Mouse (Mus musculus) heart, embryonic 16.5 days (tissue): ENCODE data around the gene Fam133b. TPM values are rescaled to one million over a fixed set of nuclear protein-coding genes. Genes with fewer than 3 reads are reported as not detected.

Experiments used
- ATAC-seq: fragments of 200-750 bp; cut with Nextera tagmentation; replicated peaks from 2 replicates; pipeline ENCODE4 v1.8.0; 2017; ENCODE audit warnings: moderate number of reproducible peaks; ENCODE audit not compliant: insufficient read depth, low FRiP score; ENCODE audit errors: extremely low read depth
- H3K27ac ChIP-seq: fragments of 300-500 bp; sonication (generic); 2 replicates; pipeline ENCODE4 v1.5.1; 2014; ENCODE audit warnings: mild to moderate bottlenecking, low read length, control low read depth, moderate library complexity
- H3K27me3 ChIP-seq: fragments of 300-500 bp; sonication (generic); 2 replicates; pipeline ENCODE4 v1.6.1; 2014; ENCODE audit warnings: low read length, mixed read lengths; ENCODE audit not compliant: control insufficient read depth, insufficient read depth
- H3K36me3 ChIP-seq: fragments of 300-500 bp; sonication (generic); 2 replicates; pipeline ENCODE4 v1.6.1; 2014; ENCODE audit not compliant: control insufficient read depth, insufficient read depth
- H3K4me1 ChIP-seq: fragments of 300-500 bp; sonication (generic); 2 replicates; pipeline ENCODE4 v1.6.1; 2014; ENCODE audit warnings: low read length, mixed read lengths; ENCODE audit not compliant: control insufficient read depth, insufficient read depth
- H3K4me2 ChIP-seq: fragments of 300-500 bp; sonication (generic); 2 replicates; pipeline ENCODE4 v1.6.1; 2014; ENCODE audit warnings: low read depth, mild to moderate bottlenecking, control low read depth, low read length
- H3K4me3 ChIP-seq: fragments of 300-500 bp; sonication (generic); 2 replicates; pipeline ENCODE4 v1.5.1; 2014; ENCODE audit warnings: mild to moderate bottlenecking, control low read depth, low read length
- H3K9ac ChIP-seq: fragments of 300-500 bp; sonication (generic); 2 replicates; pipeline ENCODE4 v1.6.1; 2014; ENCODE audit warnings: low read length, control low read depth
- H3K9me3 ChIP-seq: fragments of 300-500 bp; sonication (generic); replicated peaks from 2 replicates; pipeline ENCODE4 v1.6.1; 2016; ENCODE audit warnings: low read length; ENCODE audit not compliant: control insufficient read depth
- WGBS: fragments of 180-500 bp; shearing (Covaris S2); extraction: QIAGEN DNeasy Blood & Tissue Kit; methylation state at CpG from one replicate; pipeline ENCODE4 v1.1.7; 2014; 5-methylcytosine and 5-hydroxymethylcytosine counted together
- polyA plus RNA-seq: library from polyadenylated mRNA; unstranded; fragments of >200 nt; fragmentation: Nextera tagmentation; extraction: Ambion mirVana; gene quantifications from 2 replicates; pipeline ENCODE4 v1.2.1, GENCODE M21; 2015

The Fam133b gene
- polyA plus RNA-seq, 1 experiment from 2014 or later = 15.2 TPM

DNA sequence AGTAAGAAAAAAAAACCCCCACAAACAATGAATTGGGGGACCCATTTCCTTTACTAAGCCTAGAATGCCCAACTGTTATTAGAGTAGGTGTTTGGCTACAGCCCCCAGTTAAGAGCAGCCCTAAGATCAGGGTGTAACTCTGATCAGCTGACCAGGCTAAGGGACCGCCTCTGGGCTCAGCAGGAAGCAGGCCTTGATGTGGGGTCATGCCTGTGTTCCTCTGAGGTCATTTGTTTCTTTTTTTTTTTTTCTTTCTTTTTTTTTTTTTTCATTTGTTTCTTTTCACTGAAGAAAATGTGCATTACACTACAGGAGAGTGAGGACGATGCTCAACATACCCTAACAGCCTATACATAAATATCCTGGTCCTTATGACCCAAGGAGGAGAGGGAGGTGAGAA is 34.3 kb downstream of the Fam133b start:
- Histone ChIP-seq H3K4me1 (no peaks in the 10 kb centered on the region), H3K27me3 (no peaks in the 10 kb centered on the region), H3K9ac (no peak overlapping the region), H3K4me2 (no peak overlapping the region), H3K4me3 (no peak overlapping the region), H3K9me3 (peaks cover 6% of the 10 kb centered on the region), H3K36me3 (peaks cover 71% of the 10 kb centered on the region), H3K27ac (no peak overlapping the region)
- WGBS = 96% methylated on average over 2 of the region's 2 CpGs
- no peak for ATAC-seq

DNA sequence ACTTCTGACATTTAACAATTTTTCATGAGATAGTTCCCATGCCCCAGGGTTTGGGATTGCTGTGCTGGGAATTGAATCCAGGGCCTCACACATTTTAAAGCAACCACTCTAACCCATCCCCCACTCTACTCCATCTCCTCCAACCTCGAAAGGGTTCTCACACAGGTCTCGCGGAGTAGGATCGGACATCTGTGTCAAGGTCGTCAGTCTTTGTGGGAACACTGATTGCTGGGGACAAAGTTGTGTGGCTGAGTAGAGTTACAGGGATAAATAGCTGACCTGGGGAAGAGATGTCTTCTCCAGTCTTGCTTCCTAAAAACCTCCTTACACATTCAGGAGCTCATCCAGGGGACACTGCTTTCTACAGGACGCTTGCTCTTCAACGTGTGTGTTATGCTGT is 35.4 kb downstream of the Fam133b start:
- Histone ChIP-seq H3K9me3 (peaks cover 6% of the 10 kb centered on the region), H3K27ac (no peak overlapping the region), H3K36me3 (peaks cover 69% of the 10 kb centered on the region), H3K4me1 (no peaks in the 10 kb centered on the region), H3K9ac (no peak overlapping the region), H3K4me3 (no peak overlapping the region), H3K27me3 (no peaks in the 10 kb centered on the region), H3K4me2 (no peak overlapping the region)
- 90% methylated on average over 7 of the region's 7 CpGs for whole genome bisulfite sequencing
- no peak for ATAC-seq

DNA sequence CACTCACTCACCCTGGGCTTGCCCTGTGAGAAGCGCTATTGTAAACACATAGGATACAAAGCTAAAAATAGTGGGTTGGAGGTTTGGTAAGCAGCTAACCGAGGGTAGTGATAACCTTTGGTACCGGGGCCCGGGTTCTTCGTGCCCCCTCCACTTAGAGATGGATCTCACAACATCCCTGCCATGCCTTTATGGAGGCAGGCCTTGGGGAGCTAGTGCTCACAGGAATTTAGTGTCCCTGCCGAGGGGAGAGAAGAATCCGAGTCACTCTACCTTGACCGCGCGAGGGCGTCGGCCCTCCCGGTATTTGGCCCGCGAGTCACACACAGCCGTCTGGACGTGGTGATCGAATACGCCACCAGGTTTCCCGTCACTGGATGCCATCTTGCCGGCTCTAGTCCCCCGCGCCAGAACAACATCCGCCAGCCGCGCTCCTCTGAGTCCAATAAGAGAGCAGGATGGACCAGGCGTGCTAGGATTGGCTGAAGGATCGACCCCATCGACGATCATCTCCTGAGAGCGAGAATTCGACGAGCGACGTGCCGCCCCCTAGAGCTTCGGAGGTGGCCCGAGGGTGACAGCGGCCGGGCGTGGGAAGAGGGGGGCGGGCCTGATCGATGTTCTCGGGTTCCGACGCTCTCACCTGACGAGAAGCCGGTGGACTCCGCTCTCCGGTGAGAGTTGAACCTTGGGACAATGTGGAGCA is 52.2 kb downstream of the Fam133b start, which contains the start of gene Pex1:
TSS of gene Pex1 (plus strand) at position 374 of the 706 bp plus-strand sequence.
- peak within 1 kb of the TSS; percentile 73 for H3K27ac ChIP-seq
- H3K4me1 ChIP-seq = peaks cover 16% of the 10 kb centered on the region
- peak within 1 kb of the TSS; percentile 92 for H3K4me2 ChIP-seq
- ATAC-seq = peak; percentile 98
- peak within 1 kb of the TSS; percentile 98 for H3K4me3 ChIP-seq
- no peaks in the 10 kb centered on the region for H3K27me3 ChIP-seq
- H3K9me3 ChIP-seq = no peaks in the 10 kb centered on the region
- H3K9ac ChIP-seq = peak within 1 kb of the TSS; percentile 81
- H3K36me3 ChIP-seq = peaks cover 6% of the 10 kb centered on the region
- WGBS = under 1% methylated on average over 50 of the region's 50 CpGs

DNA sequence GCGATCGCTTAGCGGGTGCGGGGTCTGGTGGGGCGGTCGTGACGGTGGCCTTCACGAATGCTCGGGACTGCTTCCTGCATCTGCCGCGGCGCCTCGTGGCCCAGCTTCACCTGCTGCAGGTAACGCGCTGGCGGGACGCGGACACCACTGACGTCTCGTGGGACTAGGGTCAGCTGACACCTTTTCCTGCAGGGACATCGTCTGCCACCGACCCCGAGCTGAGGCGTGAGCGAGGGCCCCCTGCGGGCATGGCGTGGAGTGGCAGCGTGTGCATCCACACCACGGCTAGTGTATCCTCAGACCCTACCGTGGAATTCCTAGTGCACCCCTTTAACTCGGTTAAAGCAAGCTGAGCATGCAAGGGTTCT is 52.8 kb downstream of the Fam133b start, which contains the start of gene Rbm48:
TSS of gene Rbm48 (minus strand) at position 187 of the 368 bp plus-strand sequence.
- Histone ChIP-seq H3K27me3 (no peaks in the 10 kb centered on the region), H3K4me3 (peak within 1 kb of the TSS; percentile 98), H3K9me3 (no peaks in the 10 kb centered on the region), H3K9ac (peak within 1 kb of the TSS; percentile 81), H3K36me3 (peaks cover 2% of the 10 kb centered on the region; the same call in 1 of the 2 replicates), H3K27ac (peak within 1 kb of the TSS; percentile 73), H3K4me2 (peak within 1 kb of the TSS; percentile 92), H3K4me1 (peaks cover 16% of the 10 kb centered on the region)
- ATAC-seq = peak; percentile 79
- under 1% methylated on average over 31 of the region's 31 CpGs for WGBS

DNA sequence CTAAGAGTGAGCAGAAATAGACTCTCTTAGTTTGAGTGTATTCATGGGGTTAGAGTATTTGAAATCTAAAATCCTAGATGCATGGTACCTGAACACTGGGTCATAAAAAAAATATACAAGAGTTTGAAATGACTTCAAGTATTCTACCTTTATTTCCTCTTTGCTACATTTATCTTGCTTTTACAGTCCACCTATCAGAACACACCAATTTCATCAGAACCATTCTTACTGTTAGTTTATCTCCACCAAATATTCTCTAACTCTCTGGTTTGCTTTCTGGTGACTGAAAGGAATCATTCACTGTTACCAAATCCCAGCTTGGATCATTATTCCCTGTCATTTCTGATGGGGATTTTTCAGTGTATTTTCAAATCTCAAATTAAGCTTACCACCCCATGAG is 53.5 kb downstream of the Fam133b start:
- Histone ChIP-seq H3K36me3 (no peaks in the 10 kb centered on the region), H3K27ac (no peak overlapping the region), H3K4me3 (peak overlapping the region; percentile 98), H3K4me2 (peak overlapping the region; percentile 92), H3K9me3 (no peaks in the 10 kb centered on the region), H3K4me1 (peaks cover 16% of the 10 kb centered on the region), H3K27me3 (no peaks in the 10 kb centered on the region), H3K9ac (no peak overlapping the region)
- ATAC-seq = no peak

DNA sequence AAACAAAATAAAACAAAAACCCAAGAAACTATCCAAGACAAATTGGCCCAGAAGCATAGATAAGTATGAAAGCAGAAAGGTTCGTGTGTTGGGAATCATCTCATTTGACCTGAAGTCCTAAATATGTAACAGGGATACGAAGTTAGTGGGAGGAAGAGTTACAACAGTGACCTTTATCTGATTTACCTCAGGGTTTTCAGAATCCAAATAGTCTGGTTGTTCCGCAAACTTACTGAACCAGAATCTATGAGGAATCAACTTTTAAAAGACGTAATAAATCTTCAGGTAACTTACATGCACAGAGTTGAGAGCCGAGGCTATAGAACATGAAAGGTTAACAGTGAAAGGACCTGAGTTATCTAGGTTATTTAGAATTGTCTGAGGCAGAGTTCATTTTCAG is 55.1 kb downstream of the Fam133b start:
- no peak for ATAC-seq
- Histone ChIP-seq H3K4me2 (no peak overlapping the region), H3K4me3 (no peak overlapping the region), H3K36me3 (peaks cover 1% of the 10 kb centered on the region; the same call in 1 of the 2 replicates), H3K9me3 (no peaks in the 10 kb centered on the region), H3K4me1 (peaks cover 16% of the 10 kb centered on the region), H3K27me3 (no peaks in the 10 kb centered on the region), H3K9ac (no peak overlapping the region), H3K27ac (no peak overlapping the region)
- WGBS = 87% methylated on average over 5 of the region's 5 CpGs

DNA sequence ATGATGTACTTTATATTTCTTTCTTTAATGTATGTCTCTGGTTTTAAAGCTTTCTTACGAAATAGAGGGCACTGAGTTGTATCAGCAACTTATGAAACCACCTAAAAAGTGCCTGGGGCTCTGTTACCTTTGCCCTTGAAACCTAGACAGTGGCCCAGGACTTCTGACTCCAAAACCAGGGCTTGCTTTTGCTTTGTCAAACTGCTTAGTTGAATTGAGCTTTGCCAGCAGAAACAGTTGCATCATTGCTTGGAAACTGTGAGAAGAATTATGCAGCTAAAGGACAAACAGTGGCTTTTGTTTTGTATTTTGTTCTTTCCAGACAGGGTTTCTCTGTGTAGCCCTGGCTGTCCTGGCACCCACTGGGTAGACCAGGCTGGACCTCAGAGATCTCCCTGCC is 56.7 kb downstream of the Fam133b start:
- Histone ChIP-seq H3K36me3 (peaks cover 5% of the 10 kb centered on the region), H3K4me1 (peaks cover 9% of the 10 kb centered on the region), H3K27ac (no peak overlapping the region), H3K9me3 (no peaks in the 10 kb centered on the region), H3K4me3 (no peak overlapping the region), H3K9ac (no peak overlapping the region), H3K27me3 (no peaks in the 10 kb centered on the region), H3K4me2 (no peak overlapping the region)
- no peak for ATAC-seq
- WGBS = 66% methylated on average over 1 of the region's 1 CpGs

DNA sequence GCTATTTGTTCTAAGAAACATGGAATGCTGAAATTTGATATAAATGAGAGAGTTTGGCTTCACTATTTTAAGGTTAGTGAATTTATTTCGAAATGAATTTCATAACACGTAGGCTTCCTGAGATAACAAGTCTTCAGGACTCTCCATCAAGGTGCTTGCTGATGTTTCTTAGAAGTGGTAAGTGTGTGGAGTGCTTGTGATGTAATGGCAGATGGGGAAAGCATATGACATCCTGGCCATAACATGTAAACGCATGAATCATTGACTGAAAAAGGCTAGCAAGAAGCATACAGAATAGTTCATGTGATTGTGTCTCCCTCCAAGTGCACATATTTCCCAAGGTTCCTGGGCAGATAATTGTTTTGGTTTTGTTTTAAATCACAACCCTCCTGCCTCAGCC is 57.2 kb downstream of the Fam133b start:
- Histone ChIP-seq H3K9ac (no peak overlapping the region), H3K27ac (no peak overlapping the region), H3K4me1 (peaks cover 7% of the 10 kb centered on the region), H3K4me2 (no peak overlapping the region), H3K9me3 (no peaks in the 10 kb centered on the region), H3K36me3 (peaks cover 10% of the 10 kb centered on the region), H3K4me3 (no peak overlapping the region), H3K27me3 (no peaks in the 10 kb centered on the region)
- 80% methylated on average over 3 of the region's 3 CpGs for WGBS
- no peak for ATAC-seq

DNA sequence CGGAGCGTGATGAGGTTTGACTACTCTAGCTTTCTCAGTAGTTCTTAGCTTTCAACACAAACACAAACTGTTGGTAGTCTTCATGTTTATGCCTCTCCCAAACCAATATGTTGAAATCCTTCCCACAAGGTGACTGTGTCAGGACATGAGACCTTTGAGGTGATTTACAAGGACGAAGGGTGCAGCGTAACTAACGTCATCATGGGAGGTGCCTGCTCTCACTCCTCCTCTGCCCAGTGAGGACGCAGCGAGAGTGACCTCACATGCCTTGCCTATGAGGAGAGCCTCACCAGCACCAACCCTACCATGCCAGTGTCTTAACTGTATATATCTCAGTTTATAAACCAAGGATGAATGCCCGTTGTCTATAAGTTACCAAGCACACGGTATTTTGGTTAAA is 63.5 kb downstream of the Fam133b start:
- Histone ChIP-seq H3K27me3 (no peaks in the 10 kb centered on the region), H3K27ac (no peak overlapping the region), H3K4me1 (no peaks in the 10 kb centered on the region), H3K9ac (no peak overlapping the region), H3K9me3 (no peaks in the 10 kb centered on the region), H3K36me3 (peaks cover 30% of the 10 kb centered on the region), H3K4me2 (no peak overlapping the region), H3K4me3 (no peak overlapping the region)
- WGBS = 93% methylated on average over 9 of the region's 9 CpGs
- no peak for ATAC-seq
